Mouse (Mus musculus) lung, postnatal 4 days (tissue): Measurements from ENCODE around the gene C1s2.
"Not testable (repeated sequence)": the region's sequence is repeated elsewhere in the genome, so short reads cannot be mapped to it uniquely, and the experiment has no call there.

Source experiments
- DNase-seq, 2 experiments: peaks; one replicate each; pipeline ENCODE4 v3.0.0; 2021

C1s2 gene

DNA sequence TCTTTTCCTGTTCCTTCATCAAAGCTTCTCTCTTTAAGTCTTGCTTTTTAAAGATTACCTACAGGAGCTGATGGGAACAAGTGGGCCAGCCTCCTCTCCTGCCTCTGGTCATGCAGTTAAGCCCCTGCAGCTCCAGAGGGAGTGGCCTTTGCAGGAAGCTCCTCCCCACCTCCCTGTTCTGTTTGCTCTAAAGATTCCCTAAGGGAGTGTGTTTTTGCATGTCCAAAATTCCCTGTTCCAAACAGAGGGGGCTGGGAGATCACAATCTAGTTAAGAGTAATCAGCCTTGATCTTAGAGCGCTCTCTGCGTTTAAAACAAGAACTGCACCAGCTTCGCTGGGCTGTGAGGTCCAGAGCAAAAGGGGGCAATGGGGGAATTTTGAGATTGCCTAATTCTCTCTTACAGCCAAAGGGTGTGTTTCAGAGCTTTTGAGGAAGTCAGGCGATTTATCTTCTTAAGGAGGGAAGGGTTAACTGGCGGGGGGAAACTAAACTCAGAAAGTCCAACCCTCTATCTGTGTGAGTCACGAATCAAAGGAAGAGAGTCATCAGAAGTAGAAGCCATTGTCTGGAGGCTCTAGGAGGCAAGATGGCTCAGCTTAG is 1.1 kb upstream of the C1s2 start:
- peak in 1 of 2 experiments; percentile 16 for DNase-seq

DNA sequence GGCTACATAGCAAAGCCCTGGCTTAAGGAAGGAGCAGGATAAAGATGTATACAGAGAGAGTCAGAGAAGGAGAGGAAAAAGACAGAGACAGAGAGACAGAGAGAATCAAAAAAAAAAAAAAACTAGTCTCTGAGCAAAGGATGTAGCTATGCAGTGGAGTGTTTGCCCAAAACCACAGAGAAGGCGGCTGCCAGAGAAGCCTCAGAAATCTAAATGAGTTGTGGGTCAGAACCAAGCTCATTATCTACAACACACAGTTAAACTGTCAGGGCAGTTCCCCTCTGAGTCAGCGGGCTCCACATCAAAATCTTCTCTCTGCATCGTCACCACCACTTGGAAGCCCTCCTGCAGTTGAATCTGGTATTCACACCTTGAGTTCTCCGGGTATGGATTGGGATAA is 5.1 kb downstream of the C1s2 start:
- no peak for DNase-seq

DNA sequence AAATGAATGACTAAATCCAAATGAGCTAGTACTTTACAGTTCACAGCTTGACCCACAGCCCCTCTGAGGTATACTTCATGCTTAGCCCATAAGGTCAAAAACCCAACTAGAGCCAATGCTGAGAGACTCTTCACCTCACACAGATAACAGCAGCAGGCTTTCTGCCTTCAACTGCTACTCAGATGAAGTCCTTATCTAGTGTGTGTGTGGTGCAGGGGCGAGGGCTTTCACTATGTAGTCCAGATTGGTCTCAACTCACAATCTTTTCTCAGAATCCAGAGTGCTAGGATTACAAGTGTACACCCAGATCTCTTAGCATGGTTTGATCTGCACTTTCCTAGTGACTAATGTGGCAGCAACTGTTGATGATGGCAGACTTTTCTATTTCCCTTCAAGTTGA is 9.7 kb downstream of the C1s2 start:
- not testable (repeated sequence) for DNase-seq

DNA sequence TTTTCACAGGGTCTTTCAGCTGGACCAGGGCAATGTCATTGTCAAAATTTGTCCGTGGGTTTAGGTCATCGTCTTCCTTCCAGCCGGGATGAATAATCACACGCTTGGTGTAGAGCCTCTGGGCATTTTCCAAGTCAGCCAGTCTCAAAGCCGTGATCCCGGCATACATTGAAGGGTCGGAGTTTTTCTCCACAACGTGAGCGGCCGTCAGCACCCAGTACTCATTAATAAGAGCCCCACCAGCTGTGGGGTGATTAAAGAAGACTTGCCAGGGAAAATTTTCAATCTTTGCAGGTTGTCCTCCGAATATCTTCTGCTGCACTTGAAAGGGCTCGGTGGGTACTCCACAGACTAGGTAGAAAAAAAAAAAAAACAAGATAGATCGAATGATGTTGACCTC is 10.3 kb downstream of the C1s2 start:
- DNase-seq: no peak

DNA sequence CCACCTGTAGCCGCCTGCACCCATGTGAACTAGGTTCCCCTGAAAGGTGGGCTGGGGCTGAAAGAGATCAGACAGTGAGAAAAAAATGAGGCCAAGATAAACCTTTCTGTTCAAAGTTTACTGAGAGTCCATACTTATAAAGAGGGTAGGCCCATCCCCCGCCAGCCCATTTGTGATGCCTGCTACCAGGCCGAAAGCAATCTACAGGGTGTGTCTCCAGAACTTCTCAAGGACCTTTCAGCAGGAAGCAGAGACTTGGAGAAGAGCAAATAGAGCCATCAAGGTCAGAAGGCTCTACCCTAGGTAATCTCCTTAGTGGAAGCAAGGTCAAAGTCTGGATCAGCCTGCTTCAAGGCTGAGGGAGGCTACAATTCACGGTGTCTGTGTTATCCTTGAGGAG is 33.9 kb downstream of the C1s2 start:
- DNase-seq: no peak

DNA sequence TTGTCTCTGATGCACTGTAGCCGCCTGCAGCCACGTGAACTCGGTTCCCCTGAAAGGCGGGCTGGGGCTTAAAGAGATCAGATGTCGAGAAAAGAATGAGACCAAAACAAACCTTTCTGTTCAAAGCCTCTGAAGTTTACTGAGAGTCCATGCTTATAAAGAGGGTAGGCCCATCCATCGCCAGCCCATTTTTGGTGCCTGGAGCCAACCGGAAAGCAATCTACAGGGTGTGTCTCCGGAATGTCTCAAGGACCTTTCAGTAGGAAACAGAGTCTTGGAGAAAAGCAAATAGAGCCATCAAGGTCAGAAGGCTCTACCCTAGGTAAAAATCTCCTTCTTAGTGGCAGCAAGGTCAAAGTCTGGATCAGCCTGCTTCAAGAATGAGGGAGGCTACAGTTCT is 42.8 kb downstream of the C1s2 start:
- DNase-seq: no peak

DNA sequence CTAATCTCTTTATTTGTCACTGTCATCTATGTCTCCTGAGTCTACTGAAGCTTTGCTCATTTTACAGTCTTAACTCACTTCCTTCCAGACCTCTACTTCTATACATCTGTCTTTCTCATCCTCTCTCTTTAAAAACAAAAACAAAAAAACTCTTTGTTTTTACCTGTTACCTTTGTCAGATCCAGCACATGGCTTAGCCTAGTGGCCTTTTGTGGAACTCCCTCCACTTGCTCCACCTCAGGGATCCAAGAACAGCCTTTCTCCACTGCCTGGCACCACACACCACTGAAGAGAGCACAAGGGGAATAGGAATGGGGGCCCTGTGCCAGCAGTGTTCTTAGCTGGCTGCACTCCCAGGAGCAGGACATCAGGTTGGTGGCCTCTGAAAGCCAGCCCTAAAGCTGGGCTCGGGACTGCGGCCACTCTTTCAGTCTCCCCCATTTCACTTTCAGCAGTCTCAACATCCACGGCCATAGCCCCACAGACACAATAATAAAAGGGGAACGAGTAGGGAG is 43.6 kb downstream of the C1s2 start:
- no peak for DNase-seq

DNA sequence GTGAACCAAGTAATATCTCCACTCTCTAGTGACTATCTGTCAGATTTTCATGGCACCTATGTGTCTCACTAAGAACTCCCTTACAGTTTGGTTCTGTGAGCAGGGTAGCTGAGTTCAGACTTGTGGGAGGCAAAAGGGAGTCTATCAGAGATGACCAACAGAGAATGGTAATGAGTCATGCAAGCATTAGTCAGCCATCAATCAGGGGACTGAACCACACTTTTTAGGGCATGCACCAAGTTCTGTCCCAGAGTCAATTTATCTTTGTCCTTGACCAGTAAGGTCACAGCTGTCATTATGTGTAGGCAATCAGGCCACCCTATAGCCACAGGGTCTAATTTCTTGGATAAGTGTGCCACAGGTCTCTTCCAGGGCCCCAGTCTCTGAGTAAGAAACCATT is 47.1 kb downstream of the C1s2 start:
- DNase-seq: no peak

DNA sequence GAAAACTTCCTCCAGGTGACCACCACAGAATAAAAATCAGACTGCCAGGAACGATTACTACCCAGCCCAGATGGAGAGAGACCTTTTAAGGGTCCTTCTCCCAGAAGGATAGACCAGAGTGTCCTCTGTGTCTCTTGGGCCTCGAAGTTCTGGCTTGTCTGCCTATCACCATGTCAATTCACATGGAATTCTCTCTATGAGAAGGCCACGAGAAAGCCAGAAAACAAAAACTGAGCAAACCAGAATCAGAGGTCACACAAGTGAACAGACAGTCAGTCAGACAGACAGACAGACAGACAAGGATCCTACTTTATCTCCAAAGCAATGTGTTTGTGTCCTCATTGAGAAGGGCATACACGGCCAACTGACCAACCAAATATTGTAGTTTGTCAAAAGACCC is 49.6 kb downstream of the C1s2 start:
- DNase-seq: no peak

DNA sequence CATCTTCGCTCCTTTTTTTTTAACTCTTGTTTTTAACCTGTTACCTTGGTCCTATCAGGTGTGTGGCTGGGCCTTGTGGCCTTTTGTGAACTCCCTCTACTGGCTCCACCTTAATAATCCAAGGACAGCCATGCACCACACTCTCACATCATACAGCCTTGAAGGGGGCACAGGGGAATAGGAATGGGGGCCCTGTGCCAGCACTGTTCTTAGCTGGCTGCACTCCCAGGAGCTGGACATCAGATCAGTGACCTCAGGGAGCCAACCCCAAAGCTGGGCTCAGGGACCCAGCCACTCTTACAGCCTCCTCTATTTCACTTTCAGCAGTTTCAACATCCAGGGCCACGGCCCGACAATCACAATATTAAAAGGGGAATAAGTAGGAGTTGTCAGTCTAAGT is 50.1 kb downstream of the C1s2 start:
- DNase-seq: no peak

DNA sequence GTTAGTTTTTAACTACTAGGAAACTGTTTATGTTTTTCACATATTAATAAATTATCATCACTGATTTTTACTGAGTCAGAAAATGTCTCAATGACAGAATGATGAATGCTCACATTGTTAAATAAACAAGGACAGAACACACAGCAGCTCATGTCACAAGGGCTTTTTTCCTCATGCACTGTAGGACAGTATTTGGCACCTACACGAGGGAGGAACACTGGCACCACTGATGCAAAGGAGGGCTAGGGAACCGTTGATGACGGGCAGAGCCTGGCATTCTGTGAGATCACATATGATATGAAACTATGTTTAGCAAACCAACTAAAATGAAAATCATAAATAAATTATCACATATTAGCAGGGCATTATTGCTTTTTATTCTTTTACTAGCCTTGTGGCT is 51.0 kb downstream of the C1s2 start:
- DNase-seq: no peak

DNA sequence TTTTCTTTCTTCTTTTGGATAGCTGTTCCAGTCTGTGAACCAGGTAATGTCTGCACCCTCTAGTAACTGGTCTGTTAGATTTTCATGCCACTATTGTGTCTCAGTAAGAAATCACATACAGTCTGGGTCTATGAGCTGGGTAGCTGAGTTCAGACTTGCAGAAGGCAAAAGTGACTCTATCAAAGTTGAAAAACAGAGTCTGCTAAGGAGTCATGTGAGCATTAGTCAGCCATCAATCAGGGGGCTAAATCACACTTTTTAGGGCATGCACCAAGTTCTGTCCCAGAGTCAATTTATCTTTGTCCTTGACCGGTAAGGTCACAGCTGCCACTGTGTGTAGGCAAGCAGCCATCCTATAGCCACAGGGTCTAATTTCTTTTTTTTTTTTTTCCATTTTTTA is 53.7 kb downstream of the C1s2 start:
- no peak for DNase-seq

DNA sequence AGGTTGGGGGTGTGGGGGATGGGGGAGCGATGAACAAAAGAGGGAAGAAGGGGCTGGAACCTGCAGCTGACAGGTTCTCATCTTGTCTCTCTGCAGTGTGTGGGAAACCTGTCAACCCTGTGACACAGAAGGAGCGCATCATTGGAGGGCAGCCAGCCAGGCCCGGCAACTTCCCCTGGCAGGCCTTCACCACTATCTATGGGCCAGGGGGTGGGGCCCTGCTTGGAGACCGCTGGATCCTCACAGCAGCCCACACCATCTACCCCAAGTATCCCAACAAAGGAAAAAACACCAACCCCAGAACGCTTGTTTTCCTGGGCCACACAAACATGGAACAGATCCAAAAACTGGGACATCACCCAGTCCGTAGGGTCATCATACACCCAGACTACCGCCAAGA is 55.7 kb downstream of the C1s2 start:
- DNase-seq: not testable (repeated sequence)

DNA sequence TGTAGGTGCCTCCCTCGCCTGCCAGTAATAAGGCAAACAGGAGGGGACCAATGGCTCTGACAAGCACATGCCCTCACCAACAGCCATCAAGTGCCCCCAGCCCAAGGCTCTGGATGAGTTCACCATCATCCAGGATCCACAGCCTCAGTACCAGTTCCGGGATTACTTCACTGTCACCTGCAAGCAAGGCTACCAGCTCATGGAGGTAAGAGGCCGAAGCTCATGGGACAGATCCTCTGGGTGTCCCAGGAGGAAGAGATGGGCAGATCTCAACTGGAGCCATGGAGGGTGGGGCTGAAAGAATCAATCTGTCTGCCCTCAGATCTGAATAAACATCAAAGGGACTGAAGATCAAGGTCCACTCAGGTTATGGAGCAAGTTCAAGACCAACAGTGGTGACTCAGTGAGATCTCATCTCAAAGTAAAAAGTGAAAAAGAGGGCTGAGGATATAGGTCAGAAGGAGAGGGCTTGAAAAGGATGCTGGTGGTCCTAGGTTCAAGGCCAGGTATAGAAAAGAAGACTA is 60.7 kb downstream of the C1s2 start:
- DNase-seq: not testable (repeated sequence)
